Mouse (Mus musculus) embryonic fibroblast, embryonic 13.5 days (primary cell): ENCODE results near the gene Polr2j.

Source experiments
- CTCF ChIP-seq: IDR thresholded peaks from 2 replicates; pipeline ENCODE4 v1.5.1; 2011; ENCODE audit warnings: mild to moderate bottlenecking, control low read depth, low read length, moderate library complexity, borderline replicate concordance; ENCODE audit not compliant: insufficient read depth
- POLR2A ChIP-seq: IDR thresholded peaks from 2 replicates; pipeline ENCODE4 v1.6.1; 2011; ENCODE audit warnings: low read depth, mild to moderate bottlenecking, control low read depth, low read length, moderate library complexity

- TF ChIP-seq CTCF (no peak), POLR2A (peak; percentile 73)
Observed at GRCm38 (mm10) chr5:136083669-136084107, 32.7 kb upstream of the Polr2j start, which contains the start of gene Rasa4.
